Mouse (Mus musculus): ENCODE measurements around the gene Lsmem1. TPM values are rescaled to one million over a fixed set of nuclear protein-coding genes. Genes with fewer than 3 reads are reported as not detected.

Lsmem1 gene
- total and polyA plus RNA-seq, 2 experiments from 2014 or later: 9.2 to 24.3 TPM

DNA sequence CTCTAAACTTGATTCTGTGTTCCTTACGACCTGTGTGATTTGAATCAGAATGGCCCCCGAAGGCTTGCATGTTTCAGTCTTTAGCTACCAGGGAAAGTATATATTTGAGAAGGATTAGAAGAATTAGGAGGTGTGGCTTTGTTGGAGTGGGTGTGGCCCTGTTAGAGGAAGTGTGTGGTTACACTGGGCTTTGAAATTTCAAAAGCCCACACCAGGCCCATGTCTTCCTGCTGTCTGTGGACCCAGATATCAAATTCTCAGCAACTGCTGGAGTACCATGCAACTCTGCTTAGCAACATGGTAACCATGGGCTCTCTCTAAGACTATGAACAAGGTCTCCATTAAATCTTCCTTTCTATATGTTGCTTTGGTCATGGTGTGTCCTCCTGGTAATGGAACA, 27.7 kb downstream of the Lsmem1 start:
- Histone ChIP-seq H3K9me3 (replicated peaks; ENCODE audit: control insufficient read depth, low read length) (no peaks in the 10 kb centered on the region), H3K4me2 (ENCODE audit: low read depth, low read length) (no peak overlapping the region), H3K9ac (replicated peaks; ENCODE audit: low read depth, low read length) (no peak overlapping the region), H3K27me3 (ENCODE audit: control insufficient read depth, insufficient read depth, low read length) (no peaks in the 10 kb centered on the region), H3K4me3 (ENCODE audit: low read depth, low read length) (no peak overlapping the region), H3K36me3 (replicated peaks; ENCODE audit: control insufficient read depth, insufficient read depth, low read length) (no peaks in the 10 kb centered on the region), H3K4me1 (ENCODE audit: control insufficient read depth, insufficient read depth) (no peaks in the 10 kb centered on the region), H3K27ac (ENCODE audit: low read depth) (no peak overlapping the region)
- no peak for ATAC-seq (ENCODE audit: insufficient read depth, low read depth)
- no peak for DNase-seq (ENCODE audit: low spot score)
- WGBS: 91% methylated on average over 2 of the region's 2 CpGs
- TF ChIP-seq CTCF (IDR thresholded peaks at IDR 0.05; ENCODE audit: low read depth) (no peak), EP300 (IDR thresholded peaks at IDR 0.05; ENCODE audit: low read depth) (no peak)

GRCm38 (mm10) chr12:40169675-40170074, 29.6 kb downstream of the Lsmem1 start:
- Histone ChIP-seq H3K27ac (ENCODE audit: low read depth) (no peak overlapping the region), H3K9ac (replicated peaks; ENCODE audit: low read depth, low read length) (no peak overlapping the region), H3K9me3 (replicated peaks; ENCODE audit: control insufficient read depth, low read length) (no peaks in the 10 kb centered on the region), H3K4me3 (ENCODE audit: low read depth, low read length) (no peak overlapping the region), H3K27me3 (ENCODE audit: control insufficient read depth, insufficient read depth, low read length) (no peaks in the 10 kb centered on the region), H3K4me2 (ENCODE audit: low read depth, low read length) (no peak overlapping the region), H3K4me1 (ENCODE audit: control insufficient read depth, insufficient read depth) (no peaks in the 10 kb centered on the region), H3K36me3 (replicated peaks; ENCODE audit: control insufficient read depth, insufficient read depth, low read length) (no peaks in the 10 kb centered on the region)
- DNase-seq (ENCODE audit: low spot score) (no peak), ATAC-seq (ENCODE audit: insufficient read depth, low read depth) (no peak)
- TF ChIP-seq CTCF (IDR thresholded peaks at IDR 0.05; ENCODE audit: low read depth): 0 out of 2 replicates have a peak, but pooled peaks have one; percentile 9
- TF ChIP-seq EP300 (IDR thresholded peaks at IDR 0.05; ENCODE audit: low read depth): no peak
- WGBS: 92% methylated on average over 1 of the region's 1 CpGs

DNA sequence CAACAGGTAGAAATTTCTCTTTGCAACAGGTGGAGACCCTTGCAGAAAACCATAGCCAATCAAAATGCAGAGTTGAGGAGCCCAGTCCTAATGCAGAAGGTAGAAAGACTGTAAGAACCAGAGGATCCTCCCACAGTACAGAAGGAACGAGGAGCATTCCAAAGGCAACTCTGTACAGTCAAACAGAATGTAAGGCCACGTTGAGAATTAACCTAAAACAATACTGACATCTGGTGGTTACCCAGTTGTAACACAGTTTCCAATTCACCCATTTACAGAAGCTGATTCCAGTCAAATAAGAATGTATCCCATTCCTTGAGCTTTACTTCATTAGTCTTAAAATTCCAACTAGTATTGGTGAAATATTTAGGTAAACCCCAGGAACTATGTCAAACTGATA, 34.7 kb downstream of the Lsmem1 start:
- no peak for TF ChIP-seq EP300 (IDR thresholded peaks at IDR 0.05; ENCODE audit: low read depth)
- TF ChIP-seq CTCF (IDR thresholded peaks at IDR 0.05; ENCODE audit: low read depth): peak; percentile 82
- Histone ChIP-seq H3K9ac (replicated peaks; ENCODE audit: low read depth, low read length) (no peak overlapping the region), H3K36me3 (replicated peaks; ENCODE audit: control insufficient read depth, insufficient read depth, low read length) (no peaks in the 10 kb centered on the region), H3K27ac (ENCODE audit: low read depth) (no peak overlapping the region), H3K4me2 (ENCODE audit: low read depth, low read length) (no peak overlapping the region), H3K9me3 (replicated peaks; ENCODE audit: control insufficient read depth, low read length) (no peaks in the 10 kb centered on the region), H3K27me3 (ENCODE audit: control insufficient read depth, insufficient read depth, low read length) (no peaks in the 10 kb centered on the region), H3K4me1 (ENCODE audit: control insufficient read depth, insufficient read depth) (no peaks in the 10 kb centered on the region), H3K4me3 (ENCODE audit: low read depth, low read length) (no peak overlapping the region)
- DNase-seq (ENCODE audit: low spot score) (peak; percentile 74), ATAC-seq (ENCODE audit: insufficient read depth, low read depth) (peak; percentile 53)
- 2% methylated on average over 2 of the region's 2 CpGs for WGBS

DNA sequence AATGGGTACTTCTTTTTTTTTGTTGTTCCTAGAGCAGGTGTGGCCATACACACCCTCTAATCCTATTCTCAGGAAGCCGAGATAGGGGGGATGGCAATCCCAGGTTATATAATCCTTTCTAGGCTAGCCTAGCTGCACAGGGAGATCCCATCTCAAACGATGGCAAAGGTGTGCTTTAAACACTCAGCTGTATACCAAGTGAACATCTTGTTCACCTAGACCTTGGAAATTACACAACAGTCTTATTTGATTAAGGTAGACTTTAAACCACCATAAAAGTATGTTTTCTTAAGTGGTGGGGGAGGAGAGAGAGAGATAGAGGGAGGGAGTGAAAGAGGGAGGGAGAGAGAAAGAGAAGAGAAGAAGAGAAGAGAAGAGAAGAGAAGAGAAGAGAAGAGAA, 38.5 kb downstream of the Lsmem1 start:
- WGBS: 67% methylated on average over 2 of the region's 2 CpGs
- no peak for ATAC-seq (ENCODE audit: insufficient read depth, low read depth)
- DNase-seq (ENCODE audit: low spot score): no peak
- H3K4me1 ChIP-seq (ENCODE audit: control insufficient read depth, insufficient read depth): no peaks in the 10 kb centered on the region
- H3K27me3 ChIP-seq (ENCODE audit: control insufficient read depth, insufficient read depth, low read length): no peaks in the 10 kb centered on the region
- no peak overlapping the region for H3K4me2 ChIP-seq (ENCODE audit: low read depth, low read length)
- TF ChIP-seq EP300 (IDR thresholded peaks at IDR 0.05; ENCODE audit: low read depth) (no peak), CTCF (IDR thresholded peaks at IDR 0.05; ENCODE audit: low read depth) (no peak)
- no peaks in the 10 kb centered on the region for H3K36me3 ChIP-seq (replicated peaks; ENCODE audit: control insufficient read depth, insufficient read depth, low read length)
- no peaks in the 10 kb centered on the region for H3K9me3 ChIP-seq (replicated peaks; ENCODE audit: control insufficient read depth, low read length)
- no peak overlapping the region for H3K4me3 ChIP-seq (ENCODE audit: low read depth, low read length)
- no peak overlapping the region for H3K9ac ChIP-seq (replicated peaks; ENCODE audit: low read depth, low read length)
- no peak overlapping the region for H3K27ac ChIP-seq (ENCODE audit: low read depth)

- H3K27ac ChIP-seq (ENCODE audit: low read depth): no peak overlapping the region
- no peak for DNase-seq (ENCODE audit: low spot score)
- H3K4me2 ChIP-seq (ENCODE audit: low read depth, low read length): no peak overlapping the region
- H3K9me3 ChIP-seq (replicated peaks; ENCODE audit: control insufficient read depth, low read length): no peaks in the 10 kb centered on the region
- no peak for TF ChIP-seq CTCF (IDR thresholded peaks at IDR 0.05; ENCODE audit: low read depth)
- no peak for ATAC-seq (ENCODE audit: insufficient read depth, low read depth)
- no peaks in the 10 kb centered on the region for H3K4me1 ChIP-seq (ENCODE audit: control insufficient read depth, insufficient read depth)
- H3K36me3 ChIP-seq (replicated peaks; ENCODE audit: control insufficient read depth, insufficient read depth, low read length): no peaks in the 10 kb centered on the region
- H3K27me3 ChIP-seq (ENCODE audit: control insufficient read depth, insufficient read depth, low read length): no peaks in the 10 kb centered on the region
- no peak overlapping the region for H3K9ac ChIP-seq (replicated peaks; ENCODE audit: low read depth, low read length)
- WGBS: 85% methylated on average over 6 of the region's 6 CpGs
- no peak overlapping the region for H3K4me3 ChIP-seq (ENCODE audit: low read depth, low read length)
Measured at GRCm38 (mm10) chr12:40154188-40154587, 45.1 kb downstream of the Lsmem1 start.

DNA sequence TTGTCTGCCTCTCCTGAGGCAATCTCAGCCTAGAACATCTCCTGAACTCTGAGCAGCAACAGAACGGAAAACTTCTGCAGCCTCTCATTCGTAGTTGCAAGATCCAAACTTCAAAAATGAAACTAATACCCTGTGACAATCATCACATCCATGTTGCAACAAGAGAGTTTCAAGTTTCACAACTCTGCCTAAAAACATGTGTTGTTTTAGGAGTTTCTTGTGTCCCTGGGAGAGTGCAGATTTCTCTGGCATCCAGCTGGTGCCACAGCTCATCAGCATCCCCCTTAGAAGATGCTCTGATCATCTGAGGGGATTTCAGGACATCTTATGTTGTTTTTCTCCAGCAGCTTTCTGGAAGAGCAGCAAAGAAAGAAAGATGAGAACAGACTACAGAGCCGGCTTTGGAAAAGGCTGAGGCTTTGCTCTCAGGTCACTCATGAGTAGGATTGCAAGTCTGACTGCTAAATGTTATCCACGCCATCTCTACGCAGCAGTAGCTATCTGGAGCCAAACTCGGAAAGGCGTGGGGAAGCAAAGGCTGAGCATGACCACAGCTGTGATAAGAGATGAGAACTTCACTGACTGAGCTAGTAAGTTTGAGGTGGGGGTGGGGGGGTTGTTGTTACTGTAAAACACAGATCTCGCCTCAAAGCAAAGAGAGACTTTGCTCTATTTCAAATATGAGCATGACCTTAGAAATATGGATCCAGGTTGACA, 46.8 kb downstream of the Lsmem1 start:
- no peaks in the 10 kb centered on the region for H3K36me3 ChIP-seq (replicated peaks; ENCODE audit: control insufficient read depth, insufficient read depth, low read length)
- 53% methylated on average over 8 of the region's 8 CpGs for WGBS
- H3K27me3 ChIP-seq (ENCODE audit: control insufficient read depth, insufficient read depth, low read length): no peaks in the 10 kb centered on the region
- H3K4me1 ChIP-seq (ENCODE audit: control insufficient read depth, insufficient read depth): no peaks in the 10 kb centered on the region
- ATAC-seq (ENCODE audit: insufficient read depth, low read depth): no peak
- no peak overlapping the region for H3K4me3 ChIP-seq (ENCODE audit: low read depth, low read length)
- H3K27ac ChIP-seq (ENCODE audit: low read depth): no peak overlapping the region
- no peak overlapping the region for H3K4me2 ChIP-seq (ENCODE audit: low read depth, low read length)
- H3K9me3 ChIP-seq (replicated peaks; ENCODE audit: control insufficient read depth, low read length): no peaks in the 10 kb centered on the region
- DNase-seq (ENCODE audit: low spot score): no peak
- TF ChIP-seq EP300 (IDR thresholded peaks at IDR 0.05; ENCODE audit: low read depth) (no peak), CTCF (IDR thresholded peaks at IDR 0.05; ENCODE audit: low read depth) (no peak)
- H3K9ac ChIP-seq (replicated peaks; ENCODE audit: low read depth, low read length): no peak overlapping the region

All from heart, postnatal 0 days (tissue).